Mouse (Mus musculus) ES-E14 (cell line): ENCODE data around the gene Gsg1l.

Experiments used
- CHD2 ChIP-seq: IDR thresholded peaks from 2 replicates; pipeline ENCODE4 v1.6.1; 2014; ENCODE audit warnings: mild to moderate bottlenecking, low read depth, low read length, inconsistent platforms
- HCFC1 ChIP-seq: IDR thresholded peaks from 2 replicates; pipeline ENCODE4 v1.6.1; 2012; ENCODE audit warnings: low read length, inconsistent platforms, borderline replicate concordance; ENCODE audit not compliant: insufficient read depth
- ZC3H11A ChIP-seq: IDR thresholded peaks from 2 replicates; pipeline ENCODE4 v1.6.1; 2012; ENCODE audit warnings: low read depth, mild to moderate bottlenecking, inconsistent platforms, low read length, borderline replicate concordance

- TF ChIP-seq CHD2, result no peak
- TF ChIP-seq HCFC1, result no peak
- TF ChIP-seq ZC3H11A, result no peak
These were observed 39.9 kb downstream of the Gsg1l start for GRCm38 (mm10) chr7:126042306-126042705.
